Mouse (Mus musculus): ENCODE measurements around the gene Myo10. TPM values are rescaled to one million over a fixed set of nuclear protein-coding genes. Genes with fewer than 3 reads are reported as not detected.

The Myo10 gene
- 58.3 TPM for polyA plus RNA-seq (2014; fragmentation: Illumina TruSeq; extraction: RNeasy Lipid Tissue Mini Kit (QIAGEN cat#74804))

DNA sequence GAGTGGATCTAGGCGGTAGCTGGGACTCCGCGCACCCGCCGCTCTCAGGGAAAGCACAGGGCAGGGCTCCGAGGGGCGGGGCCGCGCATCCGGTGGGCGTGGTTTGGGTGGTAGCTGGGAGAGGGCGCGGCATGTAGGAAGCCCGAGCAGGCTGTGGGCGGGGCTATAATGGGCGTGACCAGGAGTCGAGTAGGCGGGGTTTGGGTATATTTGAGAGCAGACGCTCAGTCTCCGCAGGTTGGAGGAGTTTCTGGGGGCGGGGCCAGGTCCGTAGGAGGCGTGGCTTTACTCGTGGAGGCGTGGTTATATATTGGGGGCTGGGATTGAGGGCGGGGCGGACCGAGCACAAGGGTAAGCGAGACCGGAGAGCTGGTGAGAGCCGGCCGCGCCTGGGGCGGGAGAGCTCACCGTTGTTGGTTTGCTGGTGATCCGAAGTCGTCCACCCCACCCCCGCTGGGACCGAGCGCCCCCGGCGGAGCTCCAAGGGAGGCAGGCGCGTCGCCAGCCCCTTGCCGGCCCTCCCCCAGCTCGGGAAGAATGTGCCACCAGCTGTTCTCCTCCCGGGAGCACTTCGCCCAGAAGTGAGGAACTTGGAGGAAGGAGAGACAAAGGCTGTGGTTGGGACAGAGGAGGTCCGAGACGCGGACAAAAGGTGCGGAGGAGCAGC lies at the start of gene Myo10:
Gene Myo10, plus strand, starts transcription at position 326 of the 667 bp plus-strand sequence.

DNA sequence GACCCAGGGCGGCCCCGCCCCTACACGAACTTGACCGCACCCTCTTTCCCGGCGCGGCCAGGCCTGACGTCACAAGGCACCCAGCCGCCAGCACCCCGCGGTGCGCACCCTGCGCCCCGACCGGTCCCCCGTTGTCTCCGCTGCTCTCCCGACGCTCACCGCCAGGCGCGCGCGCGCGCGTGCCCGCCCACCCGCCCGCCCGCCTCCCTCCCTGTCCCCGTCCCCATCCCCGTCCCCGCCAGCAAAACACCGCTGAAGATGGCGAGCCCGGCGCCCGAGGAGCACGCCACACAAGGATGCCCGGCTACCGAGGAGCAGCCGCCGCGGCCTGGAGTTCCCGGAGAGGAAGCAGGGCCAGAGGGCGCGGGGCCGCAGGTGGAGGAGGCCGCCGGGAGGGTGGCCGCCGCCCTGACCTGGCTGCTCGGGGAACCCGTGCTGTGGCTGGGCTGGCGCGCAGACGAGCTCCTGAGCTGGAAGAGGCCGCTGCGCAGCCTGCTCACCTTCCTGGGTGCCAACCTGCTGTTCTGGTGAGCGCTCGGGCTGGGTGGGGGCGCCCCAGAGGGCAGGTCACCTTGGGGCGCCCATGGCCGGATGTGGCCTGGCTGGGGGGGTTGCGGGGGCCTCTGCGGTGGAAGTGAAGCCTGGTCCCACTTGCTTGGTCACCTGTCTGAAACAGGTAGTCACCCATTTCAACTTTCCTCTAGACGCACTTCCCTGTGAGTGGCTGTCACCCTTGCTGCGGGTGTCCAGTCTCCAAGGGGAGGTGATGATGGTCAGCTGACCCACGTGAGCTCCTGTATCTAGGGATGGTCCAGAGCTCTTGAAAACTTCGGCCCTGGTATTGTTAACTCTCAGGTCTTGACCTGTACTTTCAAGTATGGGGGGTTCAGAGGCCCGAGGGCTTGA lies 221.0 kb downstream of the Myo10 start, which contains the start of gene Retreg1:
Gene Retreg1, plus strand, starts transcription at position 95 of the 906 bp plus-strand sequence.

Other genes starting within 250 kb of the Myo10 start
- gene Basp1, start 208.8 kb upstream of the Myo10 start, polyA plus RNA-seq (2014; fragmentation: Illumina TruSeq; extraction: RNeasy Lipid Tissue Mini Kit (QIAGEN cat#74804)): 20.7 TPM
- 48.1 TPM for gene Retreg1, start 220.7 kb downstream of the Myo10 start, polyA plus RNA-seq (2014; fragmentation: Illumina TruSeq; extraction: RNeasy Lipid Tissue Mini Kit (QIAGEN cat#74804))